Mouse (Mus musculus) CH12.LX (cell line): ENCODE data around the gene Atp4b. TPM values are rescaled to one million over a fixed set of nuclear protein-coding genes. Genes with fewer than 3 reads are reported as not detected.

Source experiments
- DNase-seq: peaks from one replicate; pipeline ENCODE4 v3.0.0-alpha.2; 2013; ENCODE audit errors: extremely low read depth
- H3K27ac ChIP-seq: 2 replicates; pipeline ENCODE4 v1.5.1; 2012; ENCODE audit warnings: low read depth, mild to moderate bottlenecking, control low read depth, moderate library complexity; ENCODE audit not compliant: insufficient read depth
- H3K27me3 ChIP-seq: replicated peaks from 2 replicates; pipeline ENCODE3; 2012; ENCODE audit warnings: inconsistent platforms
- H3K36me3 ChIP-seq, 2 experiments: replicated peaks in 1 of 2; 2 replicates each; pipeline versions ENCODE3 to v1.6.1; 2012; ENCODE audit warnings: inconsistent platforms in 1 of 2, low read length in 1 of 2, mild to moderate bottlenecking in 1 of 2, mixed read lengths in 1 of 2, moderate library complexity in 1 of 2; ENCODE audit not compliant: control insufficient read depth in 1 of 2, insufficient read depth in 1 of 2
- H3K4me1 ChIP-seq, 2 experiments: 2 replicates each; pipeline ENCODE4 v1.6.1; 2012; ENCODE audit warnings: inconsistent platforms in 1 of 2, moderate library complexity in 1 of 2; ENCODE audit not compliant: insufficient read depth in 2 of 2, control insufficient read depth in 1 of 2
- H3K4me2 ChIP-seq: 2 replicates; pipeline ENCODE4 v1.6.1; 2012; ENCODE audit warnings: low read depth, mild to moderate bottlenecking, control low read depth; ENCODE audit not compliant: poor library complexity, insufficient read depth, severe bottlenecking
- H3K4me3 ChIP-seq, 3 experiments: fragments of 150-350 bp in 1 of 3; sonication (generic) in 1 of 3; replicated peaks in 1 of 3; 2 replicates each; pipeline versions ENCODE3 to v1.5.1; 2011 to 2012; ENCODE audit warnings: low read depth in 2 of 3, low read length in 2 of 3, mild to moderate bottlenecking in 2 of 3, moderate library complexity in 2 of 3, control low read depth in 1 of 3, improper control_type of control experiment in 1 of 3, inconsistent platforms in 1 of 3, mixed read lengths in 1 of 3; ENCODE audit not compliant: poor library complexity in 1 of 3
- H3K79me2 ChIP-seq: replicated peaks from 2 replicates; pipeline ENCODE4 v1.6.1; 2012; ENCODE audit warnings: mild to moderate bottlenecking, moderate library complexity; ENCODE audit not compliant: control insufficient read depth, poor library complexity, insufficient read depth, severe bottlenecking; ENCODE audit errors: extremely low read depth
- H3K9ac ChIP-seq: 2 replicates; pipeline ENCODE4 v1.6.1; 2012; ENCODE audit warnings: low read depth, mild to moderate bottlenecking, control low read depth, moderate library complexity; ENCODE audit not compliant: insufficient read depth
- H3K9me3 ChIP-seq: replicated peaks from 2 replicates; pipeline ENCODE3; 2012; ENCODE audit warnings: low read length, inconsistent platforms, mixed read lengths
- BHLHE40 ChIP-seq: IDR thresholded peaks from 2 replicates; pipeline ENCODE4 v1.6.1; 2011; ENCODE audit warnings: mild to moderate bottlenecking, low read depth, low read length, improper control_type of control experiment
- CHD1 ChIP-seq: IDR thresholded peaks from 2 replicates; pipeline ENCODE4 v1.6.1; 2012; ENCODE audit warnings: low read depth, low read length, improper control_type of control experiment, inconsistent platforms
- CHD2 ChIP-seq: IDR thresholded peaks from 2 replicates; pipeline ENCODE4 v1.6.1; 2011; ENCODE audit warnings: low read length, improper control_type of control experiment
- CTCF ChIP-seq, 2 experiments: IDR thresholded peaks in 1 of 2; conservative IDR thresholded peaks in 1 of 2; 2 replicates each; pipeline ENCODE4 v1.5.1; 2011 to 2012; ENCODE audit warnings: low read depth in 2 of 2, low read length in 2 of 2, improper control_type of control experiment in 1 of 2, inconsistent platforms in 1 of 2, mild to moderate bottlenecking in 1 of 2, moderate library complexity in 1 of 2
- E2F4 ChIP-seq: IDR thresholded peaks from 2 replicates; pipeline ENCODE4 v1.6.1; 2011; ENCODE audit warnings: low read depth, low read length, improper control_type of control experiment; ENCODE audit not compliant: insufficient replicate concordance
- ELF1 ChIP-seq: IDR thresholded peaks from 2 replicates; pipeline ENCODE4 v1.6.1; 2014; ENCODE audit warnings: low read depth, mild to moderate bottlenecking, inconsistent platforms, low read length, improper control_type of control experiment
- EP300 ChIP-seq: IDR thresholded peaks from 2 replicates; pipeline ENCODE4 v1.6.1; 2011; ENCODE audit warnings: low read length, improper control_type of control experiment
- ETS1 ChIP-seq: conservative IDR thresholded peaks from 2 replicates; pipeline ENCODE4 v1.6.1; 2012; ENCODE audit warnings: low read depth, mild to moderate bottlenecking, inconsistent platforms, low read length, improper control_type of control experiment, moderate library complexity
- GABPA ChIP-seq: IDR thresholded peaks from 2 replicates; pipeline ENCODE4 v1.6.1; 2012; ENCODE audit warnings: low read depth, low read length, improper control_type of control experiment, inconsistent platforms; ENCODE audit not compliant: insufficient replicate concordance
- HCFC1 ChIP-seq: IDR thresholded peaks from 2 replicates; pipeline ENCODE4 v1.6.1; 2012; ENCODE audit warnings: low read depth, mild to moderate bottlenecking, inconsistent platforms, low read length, improper control_type of control experiment
- IRF4 ChIP-seq: IDR thresholded peaks from 2 replicates; pipeline ENCODE4 v1.6.1; 2014; ENCODE audit warnings: low read depth, mild to moderate bottlenecking, inconsistent platforms, low read length, improper control_type of control experiment
- JUN ChIP-seq: IDR thresholded peaks from 2 replicates; pipeline ENCODE4 v1.6.1; 2011; ENCODE audit warnings: low read depth, mild to moderate bottlenecking, low read length, improper control_type of control experiment, moderate library complexity; ENCODE audit not compliant: insufficient read depth
- JUND ChIP-seq: conservative IDR thresholded peaks from 2 replicates; pipeline ENCODE4 v1.6.1; 2011; ENCODE audit warnings: low read depth, low read length, improper control_type of control experiment
- KAT2A ChIP-seq: IDR thresholded peaks from 2 replicates; pipeline ENCODE4 v1.6.1; 2012; ENCODE audit warnings: low read length, improper control_type of control experiment, inconsistent platforms; ENCODE audit not compliant: insufficient replicate concordance
- MAFK ChIP-seq: IDR thresholded peaks from 2 replicates; pipeline ENCODE4 v1.6.1; 2011; ENCODE audit warnings: low read length, improper control_type of control experiment; ENCODE audit not compliant: insufficient replicate concordance
- MAX ChIP-seq: IDR thresholded peaks from 2 replicates; pipeline ENCODE4 v1.6.1; 2011; ENCODE audit warnings: low read length, improper control_type of control experiment
- MAZ ChIP-seq: IDR thresholded peaks from 2 replicates; pipeline ENCODE4 v1.6.1; 2012; ENCODE audit warnings: low read depth, mild to moderate bottlenecking, inconsistent platforms, low read length, improper control_type of control experiment, moderate library complexity
- MEF2A ChIP-seq: IDR thresholded peaks from 2 replicates; pipeline ENCODE4 v1.6.1; 2014; ENCODE audit warnings: low read depth, mild to moderate bottlenecking, inconsistent platforms, low read length, improper control_type of control experiment, borderline replicate concordance
- MXI1 ChIP-seq: IDR thresholded peaks from 2 replicates; pipeline ENCODE4 v1.6.1; 2011; ENCODE audit warnings: mild to moderate bottlenecking, low read depth, low read length, improper control_type of control experiment
- MYC ChIP-seq: IDR thresholded peaks from 2 replicates; pipeline ENCODE4 v1.6.1; 2011; ENCODE audit warnings: low read depth, mild to moderate bottlenecking, improper control_type of control experiment, low read length
- NELFE ChIP-seq: IDR thresholded peaks from 2 replicates; pipeline ENCODE4 v1.6.1; 2011; ENCODE audit warnings: low read depth, low read length, improper control_type of control experiment
- NRF1 ChIP-seq: IDR thresholded peaks from 2 replicates; pipeline ENCODE4 v1.6.1; 2014; ENCODE audit warnings: low read depth, mild to moderate bottlenecking, inconsistent platforms, low read length, improper control_type of control experiment, moderate library complexity
- PAX5 ChIP-seq: IDR thresholded peaks from 2 replicates; pipeline ENCODE4 v1.6.1; 2012; ENCODE audit warnings: low read length, inconsistent platforms, mixed read lengths
- POLR2A ChIP-seq: IDR thresholded peaks from 2 replicates; pipeline ENCODE4 v1.6.1; 2011; ENCODE audit warnings: low read depth, mild to moderate bottlenecking, improper control_type of control experiment, low read length
- POLR2AphosphoS2 ChIP-seq: IDR thresholded peaks from 2 replicates; pipeline ENCODE4 v1.6.1; 2011; ENCODE audit warnings: low read depth, low read length, improper control_type of control experiment
- RAD21 ChIP-seq: IDR thresholded peaks from 2 replicates; pipeline ENCODE4 v1.6.1; 2011; ENCODE audit warnings: low read depth, mild to moderate bottlenecking, low read length, improper control_type of control experiment, moderate library complexity
- RCOR1 ChIP-seq: conservative IDR thresholded peaks from 2 replicates; pipeline ENCODE4 v1.6.1; 2012; ENCODE audit warnings: low read depth, mild to moderate bottlenecking, inconsistent platforms, low read length, improper control_type of control experiment
- SIN3A ChIP-seq: IDR thresholded peaks from 2 replicates; pipeline ENCODE4 v1.6.1; 2012; ENCODE audit warnings: low read length, improper control_type of control experiment, inconsistent platforms
- SMC3 ChIP-seq: IDR thresholded peaks from 2 replicates; pipeline ENCODE4 v1.6.1; 2011; ENCODE audit warnings: low read depth, low read length, improper control_type of control experiment
- TBP ChIP-seq: conservative IDR thresholded peaks from 2 replicates; pipeline ENCODE4 v1.6.1; 2011; ENCODE audit warnings: low read depth, low read length, improper control_type of control experiment
- TCF12 ChIP-seq: IDR thresholded peaks from 2 replicates; pipeline ENCODE4 v1.6.1; 2014; ENCODE audit warnings: low read depth, mild to moderate bottlenecking, inconsistent platforms, low read length, improper control_type of control experiment
- UBTF ChIP-seq: IDR thresholded peaks from 2 replicates; pipeline ENCODE4 v1.6.1; 2012; ENCODE audit warnings: low read depth, mild to moderate bottlenecking, inconsistent platforms, low read length, improper control_type of control experiment, moderate library complexity
- USF1 ChIP-seq: IDR thresholded peaks from 2 replicates; pipeline ENCODE4 v1.6.1; 2014; ENCODE audit warnings: low read depth, mild to moderate bottlenecking, inconsistent platforms, low read length, improper control_type of control experiment
- USF2 ChIP-seq: conservative IDR thresholded peaks from 2 replicates; pipeline ENCODE4 v1.6.1; 2011; ENCODE audit warnings: low read depth, low read length, improper control_type of control experiment
- ZC3H11A ChIP-seq: IDR thresholded peaks from 2 replicates; pipeline ENCODE4 v1.6.1; 2012; ENCODE audit warnings: low read depth, mild to moderate bottlenecking, inconsistent platforms, low read length, improper control_type of control experiment
- ZKSCAN1 ChIP-seq: IDR thresholded peaks from 2 replicates; pipeline ENCODE4 v1.6.1; 2012; ENCODE audit warnings: low read depth, inconsistent platforms, low read length, improper control_type of control experiment, borderline replicate concordance
- ZMIZ1 ChIP-seq: IDR thresholded peaks from 2 replicates; pipeline ENCODE4 v1.6.1; 2012; ENCODE audit warnings: low read depth, mild to moderate bottlenecking, inconsistent platforms, low read length, improper control_type of control experiment
- ZNF384 ChIP-seq: IDR thresholded peaks from 2 replicates; pipeline ENCODE4 v1.6.1; 2012; ENCODE audit warnings: low read depth, low read length, improper control_type of control experiment, inconsistent platforms
- dilution Hi-C: fragments of 300-500 bp; cut with MboI; formaldehyde crosslinking; loops from 2 replicates; pipeline ENCODE4 v1.14.3; 2020; ENCODE audit warnings: low sequenced_read_pairs; ENCODE audit not compliant: extremely low pct_unique_long_range_greater_than_20kb, extremely low pct_ligation_motif_present
- in situ Hi-C: fragments of 300-500 bp; cut with MboI; formaldehyde crosslinking; loops from 3 replicates; pipeline ENCODE4 v1.14.3; 2019; ENCODE audit warnings: low sequenced_read_pairs, low pct_ligation_motif_present, low pct_unique_long_range_greater_than_20kb, mixed read lengths
- polyA plus RNA-seq: library from polyadenylated mRNA; unstranded; fragments of >175 nt; gene quantifications from 2 replicates; pipeline ENCODE4 v1.2.1, GENCODE M21; 2012; ENCODE audit warnings: low read depth; ENCODE audit not compliant: insufficient read length
- total RNA-seq, 2 experiments: library from RNA; depleted of rRNA; stranded (reverse); fragments of 300-350 nt in 1 of 2; fragments of >200 nt in 1 of 2; gene quantifications; 2 replicates each; pipeline ENCODE4 v1.2.3; 2012 to 2014

The Atp4b gene
- total and polyA plus RNA-seq, 3 experiments, result not detected

DNA sequence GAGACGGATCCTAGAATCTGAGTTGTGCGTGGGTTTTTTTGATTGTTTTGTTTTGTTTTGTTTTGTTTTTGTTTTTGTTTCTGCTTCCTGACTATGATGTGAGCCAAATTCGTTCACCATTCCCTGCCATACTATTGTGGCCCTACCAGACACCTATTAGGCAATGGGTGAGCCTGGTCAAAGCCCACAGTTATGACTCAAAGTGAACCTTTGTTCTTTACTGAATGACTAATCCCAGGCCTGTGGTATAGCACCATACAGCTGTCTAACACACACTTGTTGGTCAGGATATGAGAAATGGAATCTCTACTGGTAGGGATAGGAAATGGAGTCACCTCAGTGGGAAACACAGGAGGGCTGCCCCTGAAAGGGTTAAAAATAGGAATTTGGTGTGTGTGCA, 14.1 kb downstream of the Atp4b start:
- peak overlapping the region; percentile 23; the same call in 1 of the 2 replicates for H3K27ac ChIP-seq
- H3K4me1 ChIP-seq, result peaks cover 16 to 22% of the 10 kb centered on the region in 2 experiments; a peak in 3 of 4 replicates
- in situ Hi-C loops (loop anchor here (5.0 kb wide), 1 partner anchor 40 kb away; no protein-coding TSS in a partner anchor), dilution Hi-C loops (no loop called here)
- no peaks in the 10 kb centered on the region for H3K9me3 ChIP-seq
- no peak overlapping the region for H3K9ac ChIP-seq
- H3K4me3 ChIP-seq, result no peak overlapping the region
- TF ChIP-seq PAX5, result no peak
- no peak for TF ChIP-seq ZNF384
- TF ChIP-seq POLR2AphosphoS2, result no peak; the same call in 1 of the 2 replicates
- TF ChIP-seq ZKSCAN1, result no peak
- no peak for TF ChIP-seq ELF1
- TF ChIP-seq CTCF (conservative IDR thresholded peaks at IDR 0.05 in 1 of 2, IDR thresholded peaks at IDR 0.05 in 1 of 2; ENCODE audit: low read depth in 2 of 2, low read length in 2 of 2), result no peak
- TF ChIP-seq EP300, result peak; percentile 90
- TF ChIP-seq CHD2, result peak; percentile 79
- no peak; the same call in 1 of the 2 replicates for TF ChIP-seq MAX
- no peak for TF ChIP-seq USF2
- TF ChIP-seq RAD21, result no peak
- TF ChIP-seq NELFE, result no peak
- TF ChIP-seq ETS1, result peak; percentile 83
- TF ChIP-seq TCF12, result peak; percentile 55; the same call in 1 of the 2 replicates
- TF ChIP-seq ZMIZ1, result no peak
- no peak for TF ChIP-seq GABPA
- TF ChIP-seq TBP, result no peak
- TF ChIP-seq MAZ, result 0 out of 2 replicates have a peak, but pooled peaks have one; percentile 61
- peak; percentile 4; the same call in 1 of the 2 replicates for TF ChIP-seq MYC
- no peak for TF ChIP-seq KAT2A
- TF ChIP-seq BHLHE40, result peak; percentile 78
- TF ChIP-seq ZC3H11A, result no peak
- TF ChIP-seq POLR2A, result no peak
- no peak for TF ChIP-seq CHD1
- TF ChIP-seq SIN3A, result peak; percentile 87
- no peak for TF ChIP-seq E2F4
- peak; percentile 47; the same call in 1 of the 2 replicates for TF ChIP-seq MXI1
- TF ChIP-seq SMC3, result no peak
- no peak for TF ChIP-seq HCFC1
- TF ChIP-seq USF1, result no peak
- TF ChIP-seq NRF1, result no peak
- peak; percentile 45; the same call in 1 of the 2 replicates for TF ChIP-seq MAFK
- TF ChIP-seq MEF2A, result peak; percentile 67; the same call in 1 of the 2 replicates
- peak; percentile 93 for TF ChIP-seq IRF4
- TF ChIP-seq JUN, result peak; percentile 92
- no peak; the same call in 1 of the 2 replicates for TF ChIP-seq RCOR1
- TF ChIP-seq JUND, result peak; percentile 97
- no peak for TF ChIP-seq UBTF
- peaks cover 17 to 22% of the 10 kb centered on the region in 2 experiments for H3K36me3 ChIP-seq
- no peaks in the 10 kb centered on the region; the same call in 1 of the 2 replicates for H3K79me2 ChIP-seq
- peak; percentile 69 for DNase-seq
- H3K4me2 ChIP-seq, result no peak overlapping the region
- no peaks in the 10 kb centered on the region for H3K27me3 ChIP-seq
